Mouse (Mus musculus) CH12.LX (cell line): ENCODE data around the gene Rbak.

Source experiments
- EP300 ChIP-seq: IDR thresholded peaks from 2 replicates; pipeline ENCODE4 v1.6.1; 2011; ENCODE audit warnings: low read length, improper control_type of control experiment
- POLR2AphosphoS2 ChIP-seq: IDR thresholded peaks from 2 replicates; pipeline ENCODE4 v1.6.1; 2011; ENCODE audit warnings: low read depth, low read length, improper control_type of control experiment
- ZC3H11A ChIP-seq: IDR thresholded peaks from 2 replicates; pipeline ENCODE4 v1.6.1; 2012; ENCODE audit warnings: low read depth, mild to moderate bottlenecking, inconsistent platforms, low read length, improper control_type of control experiment

DNA sequence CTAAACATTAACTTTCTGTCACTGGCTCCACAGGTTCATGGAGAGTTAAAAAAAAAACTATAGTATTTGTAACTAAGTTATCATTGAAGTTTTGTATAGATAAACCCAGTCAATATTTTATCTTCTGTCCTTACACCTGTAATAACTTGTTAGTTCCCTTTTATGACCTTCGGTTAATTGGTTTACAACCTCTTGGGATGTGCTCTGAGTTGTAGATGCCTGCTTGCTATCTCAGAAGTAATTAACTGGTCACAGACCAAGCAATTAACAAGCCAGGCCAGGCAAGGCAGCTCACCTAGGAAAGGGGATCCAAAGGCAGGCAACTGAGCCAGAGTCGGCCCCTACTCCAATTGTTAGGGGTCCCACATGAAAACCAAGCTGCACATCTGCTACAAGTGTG, 33.3 kb upstream of the Rbak start:
- no peak for TF ChIP-seq POLR2AphosphoS2
- TF ChIP-seq EP300, result no peak
- TF ChIP-seq ZC3H11A, result no peak
